Mouse (Mus musculus): ENCODE measurements around the gene Slc25a42.

DNA sequence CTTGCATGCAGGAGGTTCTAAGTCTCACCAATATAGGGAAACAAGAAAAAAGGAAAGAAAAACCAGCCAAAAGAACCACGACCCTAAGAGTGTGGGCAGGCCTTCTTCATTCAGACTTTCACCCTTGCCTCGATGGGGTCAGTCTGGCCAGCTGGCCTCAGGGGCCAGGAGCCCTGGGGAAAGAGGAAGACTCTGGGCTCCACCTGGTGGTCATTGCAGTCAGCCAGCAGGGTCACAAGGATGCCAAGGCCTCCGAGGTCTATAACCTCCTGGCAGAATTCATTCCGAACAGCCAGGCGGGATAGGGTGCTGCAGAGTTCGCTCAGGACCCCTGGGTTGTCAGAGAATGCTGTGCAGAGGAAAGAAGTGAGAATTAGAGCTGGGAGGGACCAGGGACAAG is 11.2 kb upstream of the Slc25a42 start:
- peak; percentile 83 for TF ChIP-seq CTCF (IDR thresholded peaks at IDR 0.05; ENCODE audit: low read depth)
- no peak for TF ChIP-seq EP300 (IDR thresholded peaks at IDR 0.05; ENCODE audit: low read depth)

All from liver, postnatal 0 days (tissue).